Mouse (Mus musculus): ENCODE results near the gene Tmem235.

DNA sequence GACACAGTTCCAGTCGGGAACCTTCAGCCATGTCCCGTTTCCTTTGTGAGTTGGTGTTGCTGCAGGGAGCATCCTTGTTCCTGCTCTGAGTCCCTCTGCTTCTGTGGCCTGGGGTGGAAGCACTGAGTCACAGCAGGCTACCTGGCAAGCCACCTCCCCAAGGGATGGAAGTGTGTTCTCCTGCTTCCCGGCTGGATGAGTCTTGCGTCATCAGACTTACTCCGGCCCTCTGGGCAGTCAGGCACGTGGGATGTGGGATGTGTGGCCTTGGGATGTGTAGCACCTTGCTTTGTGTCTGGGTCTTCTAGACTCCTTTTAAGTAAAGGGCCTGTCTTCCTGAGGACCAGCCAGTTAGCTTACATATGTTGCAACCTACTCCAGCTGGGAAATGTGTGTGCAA lies 19.1 kb downstream of the Tmem235 start:
- no peak for TF ChIP-seq CTCF (IDR thresholded peaks at IDR 0.05; ENCODE audit: control insufficient read depth, insufficient read depth, insufficient replicate concordance, low read depth, low read length)
- TF ChIP-seq POLR2A (IDR thresholded peaks at IDR 0.05; ENCODE audit: control insufficient read depth, low read depth, low read length) = no peak
